25 mouse cellular contexts compared by ENCODE assay signal in the genomic region with DNA sequence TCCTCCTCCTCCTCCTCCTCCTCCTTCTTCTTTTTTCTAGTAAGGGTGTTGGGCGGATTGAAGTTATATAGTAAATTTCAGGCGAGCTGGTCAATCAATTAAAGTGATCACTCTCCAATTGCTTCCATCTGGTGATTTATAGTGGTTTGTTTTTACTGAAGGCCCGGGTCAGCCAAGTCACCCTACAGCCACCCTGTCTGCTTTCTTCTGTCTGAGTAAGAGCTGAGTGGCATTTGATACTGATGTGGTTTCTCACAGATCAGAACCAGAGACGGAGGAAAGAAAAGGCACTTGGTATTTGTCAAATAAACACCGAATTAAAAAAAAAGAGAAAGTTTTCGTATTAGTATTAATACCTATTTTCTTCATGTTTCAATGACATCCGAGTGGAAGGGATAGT. TPM values are rescaled to one million over a fixed set of nuclear protein-coding genes. Genes with fewer than 3 reads are reported as not detected.
DNase-seq lines count a peak whose midpoint lies in the region; ATAC-seq lines count a peak whose summit lies in the region.
"Had no signal": no experiment of that assay in that cellular context is flagged by ENCODE, and none has a peak within 500 bp of the region (broad histone marks: within the 10 kb centered on the region; RNA-seq: fewer than 3 reads in every experiment).

No protein-coding gene starts in this region.

- 49% methylated on average over 7 of the region's 7 CpGs for WGBS in embryonic facial prominence, embryonic 10.5 days
- WGBS in limb, embryonic 15.5 days = 37% methylated on average over 6 of the region's 7 CpGs
- 79% methylated on average over 7 of the region's 7 CpGs for WGBS in forebrain, embryonic 12.5 days

- H3K4me3 ChIP-seq in embryonic facial prominence, embryonic 10.5 days = no peak overlapping the region
- H3K4me3 ChIP-seq in limb, embryonic 15.5 days = no peak overlapping the region
- no peak overlapping the region for H3K4me3 ChIP-seq in forebrain, embryonic 12.5 days (replicated peaks)
- H3K4me3 ChIP-seq: forebrain, embryonic 10.5 days; heart, embryonic 10.5 days; hindbrain, embryonic 10.5 days; intestine, embryonic 15.5 days; layer of hippocampus, adult 2 months; midbrain, embryonic 10.5 days had no signal

- H3K27ac ChIP-seq in embryonic facial prominence, embryonic 10.5 days (replicated peaks) = peak overlapping the region; percentile 72
- peak overlapping the region; percentile 59; the same call in 1 of the 2 replicates for H3K27ac ChIP-seq in limb, embryonic 15.5 days
- no peak overlapping the region for H3K27ac ChIP-seq in forebrain, embryonic 12.5 days
- H3K27ac ChIP-seq: forebrain, embryonic 10.5 days; heart, embryonic 10.5 days; hindbrain, embryonic 10.5 days; intestine, embryonic 15.5 days; layer of hippocampus, adult 2 months; macrophage; midbrain, embryonic 10.5 days had no signal

- peak; percentile 26 for DNase-seq in embryo, embryonic 10 days (ENCODE audit: low spot score)
- no peak for DNase-seq in embryo, embryonic 9.5 days (ENCODE audit: extremely low spot score)
- DNase-seq in embryonic facial prominence, embryonic 10.5 days (ENCODE audit: low spot score) = no peak
- DNase-seq in forelimb bud, embryonic 11.5 days (ENCODE audit: low read depth, low spot score) = peak; percentile 38
- DNase-seq in urinary bladder, postnatal 36 days (ENCODE audit: low spot score in 2 of 2) = no peak
- DNase-seq: adrenal gland, postnatal 25 days; cerebellum, adult 8-10 months; cerebellum, postnatal 36 days; forebrain, postnatal 0 days; kidney, adult 8-10 months; kidney, postnatal 10 days; liver, postnatal 0 days; right cerebral cortex, postnatal 14 days; thymus, postnatal 14 days had no signal

- no peak for ATAC-seq in limb, embryonic 15.5 days (ENCODE audit: insufficient number of reproducible peaks, low FRiP score, low TSS enrichment, low read depth)
- ATAC-seq in forebrain, embryonic 12.5 days (ENCODE audit: low FRiP score) = no peak
- ATAC-seq: forebrain, postnatal 0 days; hindbrain, embryonic 16.5 days; intestine, embryonic 15.5 days; liver, postnatal 0 days; lung, postnatal 0 days had no signal

- peaks cover 46% of the 10 kb centered on the region for H3K36me3 ChIP-seq in embryonic facial prominence, embryonic 10.5 days (replicated peaks)
- H3K36me3 ChIP-seq in limb, embryonic 15.5 days = peaks cover 33% of the 10 kb centered on the region
- H3K36me3 ChIP-seq in forebrain, embryonic 12.5 days (replicated peaks) = no peaks in the 10 kb centered on the region; the same call in 1 of the 2 replicates
- H3K36me3 ChIP-seq: intestine, embryonic 15.5 days had no signal

- no peak overlapping the region for H3K4me2 ChIP-seq in limb, embryonic 15.5 days
- no peak overlapping the region for H3K4me2 ChIP-seq in forebrain, embryonic 12.5 days
- H3K4me2 ChIP-seq: intestine, embryonic 15.5 days had no signal

- H3K9me3 ChIP-seq in embryonic facial prominence, embryonic 10.5 days = no peaks in the 10 kb centered on the region
- no peaks in the 10 kb centered on the region for H3K9me3 ChIP-seq in limb, embryonic 15.5 days
- H3K9me3 ChIP-seq in forebrain, embryonic 12.5 days = no peaks in the 10 kb centered on the region
- H3K9me3 ChIP-seq: forebrain, embryonic 10.5 days; heart, embryonic 10.5 days; hindbrain, embryonic 10.5 days; intestine, embryonic 15.5 days; midbrain, embryonic 10.5 days had no signal

- no peak overlapping the region for H3K9ac ChIP-seq in limb, embryonic 15.5 days
- H3K9ac ChIP-seq in forebrain, embryonic 12.5 days = no peak overlapping the region
- H3K9ac ChIP-seq: forebrain, postnatal 0 days; intestine, embryonic 15.5 days; liver, postnatal 0 days had no signal

- no peaks in the 10 kb centered on the region for H3K27me3 ChIP-seq in embryonic facial prominence, embryonic 10.5 days (replicated peaks; ENCODE audit: low read depth, poor library complexity, severe bottlenecking)
- H3K27me3 ChIP-seq in limb, embryonic 15.5 days = no peaks in the 10 kb centered on the region
- peaks cover 22% of the 10 kb centered on the region for H3K27me3 ChIP-seq in forebrain, embryonic 12.5 days
- H3K27me3 ChIP-seq: intestine, embryonic 15.5 days had no signal

- H3K4me1 ChIP-seq in embryonic facial prominence, embryonic 10.5 days = peaks cover 76% of the 10 kb centered on the region
- peaks cover 41% of the 10 kb centered on the region for H3K4me1 ChIP-seq in limb, embryonic 15.5 days
- H3K4me1 ChIP-seq in forebrain, embryonic 12.5 days = peaks cover 9% of the 10 kb centered on the region

RNA-seq across cellular contexts. Expression of a gene that starts 7.8 kb away (rescaled TPM):
- polyA plus RNA-seq in embryonic facial prominence, embryonic 10.5 days (2016; fragmentation: Nextera tagmentation; extraction: Ambion mirVana) = 22.4 and 28.2 TPM in 2 replicates
- polyA plus RNA-seq in limb, embryonic 15.5 days (2015; fragmentation: Nextera tagmentation; extraction: Ambion mirVana) = 25.7 and 34.8 TPM in 2 replicates
- 8.6 and 10.6 TPM in 2 replicates for polyA plus RNA-seq in forebrain, embryonic 12.5 days (2016; fragmentation: Nextera tagmentation; extraction: Ambion mirVana)

Comparison
In these comparisons a context has a peak if more than half of its experiments do, and no peak if none do; other contexts are left out.
1. DNase-seq: peak in embryo, embryonic 10 days (single experiment) and forelimb bud, embryonic 11.5 days (single experiment); none in embryo, embryonic 9.5 days (single experiment), embryonic facial prominence, embryonic 10.5 days (single experiment) and urinary bladder, postnatal 36 days (0 of 2).